Mouse (Mus musculus): ENCODE data around the gene Tmem8b. TPM values are rescaled to one million over a fixed set of nuclear protein-coding genes. Genes with fewer than 3 reads are reported as not detected.

Gene Tmem8b
- polyA plus RNA-seq, 1 experiment from 2014 or later: 3.5 TPM

GRCm38 (mm10) chr4:43713652-43714219 lies 45.0 kb downstream of the Tmem8b start:
- no peaks in the 10 kb centered on the region for H3K4me1 ChIP-seq (ENCODE audit: insufficient read depth)
- no peak overlapping the region for H3K27ac ChIP-seq (ENCODE audit: low read depth)
- no peak for TF ChIP-seq CTCF (IDR thresholded peaks at IDR 0.05; ENCODE audit: low read depth)
- no peak overlapping the region for H3K4me2 ChIP-seq
- H3K9ac ChIP-seq: no peak overlapping the region
- ATAC-seq (ENCODE audit: insufficient read depth) (no peak), DNase-seq (peak; percentile 80)
- no peaks in the 10 kb centered on the region for H3K9me3 ChIP-seq (ENCODE audit: low read depth, low read length)
- H3K36me3 ChIP-seq (ENCODE audit: insufficient read depth): no peaks in the 10 kb centered on the region
- H3K27me3 ChIP-seq (ENCODE audit: insufficient read depth, low read length): no peaks in the 10 kb centered on the region
- 29% methylated on average over 7 of the region's 7 CpGs for WGBS
- H3K4me3 ChIP-seq (ENCODE audit: low read depth, low read length): no peak overlapping the region

- Histone ChIP-seq H3K4me2 (no peak overlapping the region), H3K4me1 (ENCODE audit: insufficient read depth) (no peaks in the 10 kb centered on the region), H3K9ac (no peak overlapping the region), H3K4me3 (ENCODE audit: low read depth, low read length) (no peak overlapping the region), H3K27ac (ENCODE audit: low read depth) (no peak overlapping the region), H3K27me3 (ENCODE audit: insufficient read depth, low read length) (no peaks in the 10 kb centered on the region), H3K9me3 (ENCODE audit: low read depth, low read length) (no peaks in the 10 kb centered on the region), H3K36me3 (ENCODE audit: insufficient read depth) (no peaks in the 10 kb centered on the region)
- no peak for TF ChIP-seq CTCF (IDR thresholded peaks at IDR 0.05; ENCODE audit: low read depth)
- WGBS: 40% methylated on average over 14 of the region's 16 CpGs
- 0 out of 2 replicates have a peak, but pooled peaks have one; percentile 21 for ATAC-seq (ENCODE audit: insufficient read depth)
- peak; percentile 21 for DNase-seq
Measured at GRCm38 (mm10) chr4:43720491-43721228, 51.9 kb downstream of the Tmem8b start.

DNA sequence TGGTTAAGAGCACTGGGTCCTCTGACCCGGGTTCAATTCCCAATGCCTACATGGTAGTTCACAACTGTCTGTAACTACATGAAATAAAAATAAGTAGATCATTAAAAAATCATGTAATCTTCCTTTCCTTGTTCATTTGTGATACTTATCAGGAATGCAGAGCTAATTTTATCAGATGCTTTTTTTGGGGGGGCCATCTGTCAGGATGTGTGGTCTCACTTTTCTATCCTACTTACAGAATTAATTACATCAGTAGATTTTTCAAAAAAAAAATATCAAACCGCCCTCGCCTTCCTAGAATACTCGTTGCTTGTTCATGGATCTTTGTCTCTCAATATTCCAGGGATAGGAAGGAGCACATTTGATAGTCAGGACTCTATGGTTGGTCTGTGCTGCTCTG lies 53.4 kb downstream of the Tmem8b start:
- ATAC-seq (ENCODE audit: insufficient read depth) (no peak), DNase-seq (no peak)
- H3K36me3 ChIP-seq (ENCODE audit: insufficient read depth): no peaks in the 10 kb centered on the region
- H3K4me1 ChIP-seq (ENCODE audit: insufficient read depth): no peaks in the 10 kb centered on the region
- H3K9ac ChIP-seq: no peak overlapping the region
- no peak overlapping the region for H3K4me2 ChIP-seq
- no peaks in the 10 kb centered on the region for H3K9me3 ChIP-seq (ENCODE audit: low read depth, low read length)
- no peaks in the 10 kb centered on the region for H3K27me3 ChIP-seq (ENCODE audit: insufficient read depth, low read length)
- no peak for TF ChIP-seq CTCF (IDR thresholded peaks at IDR 0.05; ENCODE audit: low read depth)
- no peak overlapping the region for H3K27ac ChIP-seq (ENCODE audit: low read depth)
- WGBS: 81% methylated on average over 4 of the region's 4 CpGs
- H3K4me3 ChIP-seq (ENCODE audit: low read depth, low read length): no peak overlapping the region

GRCm38 (mm10) chr4:43724764-43725163 lies 56.0 kb downstream of the Tmem8b start:
- Histone ChIP-seq H3K36me3 (ENCODE audit: insufficient read depth) (no peaks in the 10 kb centered on the region), H3K4me2 (no peak overlapping the region), H3K9me3 (ENCODE audit: low read depth, low read length) (no peaks in the 10 kb centered on the region), H3K4me1 (ENCODE audit: insufficient read depth) (peaks cover 17% of the 10 kb centered on the region), H3K27ac (ENCODE audit: low read depth) (no peak overlapping the region), H3K27me3 (ENCODE audit: insufficient read depth, low read length) (no peaks in the 10 kb centered on the region), H3K4me3 (ENCODE audit: low read depth, low read length) (no peak overlapping the region), H3K9ac (no peak overlapping the region)
- ATAC-seq (ENCODE audit: insufficient read depth): no peak
- peak; percentile 84 for DNase-seq
- WGBS: 22% methylated on average over 1 of the region's 1 CpGs
- TF ChIP-seq CTCF (IDR thresholded peaks at IDR 0.05; ENCODE audit: low read depth): peak; percentile 82

DNA sequence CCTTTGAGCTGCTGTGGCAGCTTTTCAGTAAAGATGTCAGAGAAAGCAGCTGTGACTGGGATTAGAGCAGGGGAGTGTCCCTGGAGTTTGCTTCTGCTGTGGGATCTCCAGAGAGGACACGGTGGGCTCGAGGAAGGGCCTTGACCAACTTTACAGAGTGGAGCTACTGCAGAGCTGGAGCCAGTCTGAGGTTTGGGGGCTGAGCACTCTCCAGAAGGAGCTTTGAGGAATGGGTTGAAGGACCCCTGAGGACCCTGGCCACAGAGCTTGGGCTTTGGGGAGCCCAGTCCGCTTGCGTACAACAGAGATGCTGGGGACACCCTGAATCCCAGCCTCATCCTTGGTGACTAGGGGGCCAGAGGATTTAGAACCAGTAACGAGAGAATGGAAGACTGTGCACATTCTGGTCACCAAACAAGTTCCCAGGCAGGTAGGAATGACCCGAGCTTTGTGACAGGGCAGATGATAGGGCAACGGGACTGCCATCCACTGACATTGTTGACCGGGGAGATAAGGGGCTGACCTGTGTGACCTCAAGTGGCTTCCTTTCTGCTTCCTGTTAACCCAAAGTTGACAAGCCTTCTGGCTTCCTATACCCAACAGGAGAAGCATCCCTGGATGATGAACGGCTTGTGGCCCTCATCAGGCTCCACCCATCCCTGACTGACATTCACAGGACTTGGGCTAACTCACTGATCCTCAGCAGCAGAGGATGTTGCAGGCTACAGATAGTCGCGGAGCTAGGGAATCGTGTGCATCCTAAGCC lies 57.6 kb downstream of the Tmem8b start:
- ATAC-seq (ENCODE audit: insufficient read depth) (no peak), DNase-seq (no peak)
- Histone ChIP-seq H3K4me2 (no peak overlapping the region), H3K27me3 (ENCODE audit: insufficient read depth, low read length) (no peaks in the 10 kb centered on the region), H3K4me3 (ENCODE audit: low read depth, low read length) (no peak overlapping the region), H3K36me3 (ENCODE audit: insufficient read depth) (no peaks in the 10 kb centered on the region), H3K4me1 (ENCODE audit: insufficient read depth) (peaks cover 25% of the 10 kb centered on the region), H3K9ac (no peak overlapping the region), H3K27ac (ENCODE audit: low read depth) (0 out of 2 replicates have a peak overlapping the region, but pooled peaks have one; percentile 6), H3K9me3 (ENCODE audit: low read depth, low read length) (no peaks in the 10 kb centered on the region)
- no peak for TF ChIP-seq CTCF (IDR thresholded peaks at IDR 0.05; ENCODE audit: low read depth)
- 45% methylated on average over 12 of the region's 12 CpGs for WGBS

- no peaks in the 10 kb centered on the region for H3K9me3 ChIP-seq (ENCODE audit: low read depth, low read length)
- no peak within 1 kb of the TSS for H3K4me3 ChIP-seq (ENCODE audit: low read depth, low read length)
- no peaks in the 10 kb centered on the region for H3K27me3 ChIP-seq (ENCODE audit: insufficient read depth, low read length)
- ATAC-seq (ENCODE audit: insufficient read depth) (peak; percentile 77), DNase-seq (peak; percentile 86)
- TF ChIP-seq CTCF (IDR thresholded peaks at IDR 0.05; ENCODE audit: low read depth): no peak
- peaks cover 25% of the 10 kb centered on the region for H3K4me1 ChIP-seq (ENCODE audit: insufficient read depth)
- WGBS: 19% methylated on average over 3 of the region's 3 CpGs
- no peaks in the 10 kb centered on the region for H3K36me3 ChIP-seq (ENCODE audit: insufficient read depth)
- H3K9ac ChIP-seq: no peak within 1 kb of the TSS
- no peak within 1 kb of the TSS for H3K4me2 ChIP-seq
- peak within 1 kb of the TSS; percentile 54 for H3K27ac ChIP-seq (ENCODE audit: low read depth)
Measured at GRCm38 (mm10) chr4:43726995-43727394, 58.2 kb downstream of the Tmem8b start, which contains the start of gene Hrct1. Hrct1 (plus strand) TSS chr4:43727188.

Data from lung, embryonic 14.5 days (tissue).